Mouse (Mus musculus) bone marrow macrophage, adult 2 months (primary cell): ENCODE data around the gene Fnbp1.

Source experiments
- CTCF ChIP-seq: IDR thresholded peaks from 2 replicates; pipeline ENCODE4 v1.5.1; 2012; ENCODE audit warnings: low read depth, mild to moderate bottlenecking, low read length, moderate library complexity
- POLR2A ChIP-seq: IDR thresholded peaks from 2 replicates; pipeline ENCODE4 v1.6.1; 2012; ENCODE audit warnings: mild to moderate bottlenecking, low read depth, low read length, borderline replicate concordance

DNA sequence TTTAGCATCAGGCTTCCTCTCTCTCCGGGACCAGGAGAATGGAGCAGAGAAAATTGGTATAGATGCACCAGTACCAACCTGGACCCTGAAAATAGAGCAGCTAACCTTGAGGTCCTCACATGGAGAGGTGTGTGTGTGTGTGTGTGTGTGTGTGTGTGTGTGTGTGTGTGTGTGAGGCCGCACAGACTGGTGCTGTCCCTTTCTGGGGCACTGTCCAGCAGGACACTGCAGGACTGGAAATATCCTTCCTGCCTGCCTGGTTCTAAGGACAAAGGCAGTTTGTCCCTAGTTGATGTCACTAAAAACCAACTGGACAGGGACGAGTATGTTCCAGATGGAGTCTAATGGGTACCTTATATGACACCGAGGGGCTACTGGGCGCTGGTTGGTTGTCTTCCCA lies 117.9 kb downstream of the Fnbp1 start:
- no peak for TF ChIP-seq CTCF
- no peak for TF ChIP-seq POLR2A
